In genomic region chr12:80524276-80524921, GRCm38 (mm10) we compare ENCODE assay signal across 12 mouse cellular contexts. TPM values are rescaled to one million over a fixed set of nuclear protein-coding genes. Genes with fewer than 3 reads are reported as not detected.
A peak's percentile ranks its signal among the peaks of the same experiment; 100 is the strongest.
DNase-seq lines count a peak whose midpoint lies in the region; ATAC-seq and TF ChIP-seq lines count a peak whose summit lies in the region.
"Had no signal": no experiment of that assay in that cellular context is flagged by ENCODE, and none has a peak within 500 bp of the region (broad histone marks: within the 10 kb centered on the region; RNA-seq: fewer than 3 reads in every experiment).

No protein-coding gene starts in this region.

- no peaks in the 10 kb centered on the region for H3K36me3 ChIP-seq in lung, postnatal 0 days (ENCODE audit: insufficient read depth, low read length)
- H3K36me3 ChIP-seq in heart, embryonic 12.5 days = no peaks in the 10 kb centered on the region
- H3K36me3 ChIP-seq: embryonic facial prominence, embryonic 12.5 days; limb, embryonic 13.5 days had no signal

- 40% methylated on average over 12 of the region's 12 CpGs for WGBS in lung, postnatal 0 days
- WGBS in heart, embryonic 12.5 days = 28% methylated on average over 12 of the region's 12 CpGs

- intact Hi-C loops in gastrocnemius, adult 2 months (cut with DNase I) = loop anchor here (5.0 kb wide), 1 partner anchor 53 kb away; no protein-coding TSS in a partner anchor

- H3K9ac ChIP-seq in lung, postnatal 0 days (replicated peaks; ENCODE audit: low read depth) = no peak overlapping the region
- no peak overlapping the region for H3K9ac ChIP-seq in heart, embryonic 12.5 days
- H3K9ac ChIP-seq: embryonic facial prominence, embryonic 12.5 days; limb, embryonic 13.5 days had no signal

- H3K27me3 ChIP-seq in lung, postnatal 0 days (replicated peaks; ENCODE audit: insufficient read depth, low read length) = peaks cover 16% of the 10 kb centered on the region
- peaks cover 51% of the 10 kb centered on the region for H3K27me3 ChIP-seq in heart, embryonic 12.5 days (replicated peaks)

- DNase-seq in gastrocnemius, adult 2 months = no peak
- DNase-seq in gastrocnemius, postnatal 4 days (ENCODE audit: low spot score in 2 of 2) = no peak
- DNase-seq in lung, postnatal 0 days (ENCODE audit: low spot score) = no peak
- DNase-seq in lung, postnatal 4 days = no peak
- DNase-seq in brain, embryonic 14.5 days (ENCODE audit: low read depth) = peak; percentile 55
- DNase-seq in hindlimb bud, embryonic 11.5 days (ENCODE audit: extremely low spot score, low read depth, low spot score) = peak; percentile 50
- DNase-seq in kidney, postnatal 4 days = no peak
- DNase-seq: lung, postnatal 36 days had no signal

- TF ChIP-seq CTCF in gastrocnemius, adult 2 months (IDR thresholded peaks at IDR 0.05) = peak; percentile 20; the same call in 1 of the 2 replicates
- peak; percentile 20; the same call in 1 of the 2 replicates for TF ChIP-seq CTCF in lung, postnatal 0 days (IDR thresholded peaks at IDR 0.05)
- TF ChIP-seq CTCF in brain, embryonic 14.5 days (IDR thresholded peaks at IDR 0.05; ENCODE audit: borderline replicate concordance, extremely low read depth, insufficient read depth, insufficient read length) = peak; percentile 42; the same call in 1 of the 2 replicates

- ATAC-seq in lung, postnatal 0 days = no peak
- ATAC-seq in heart, embryonic 12.5 days (ENCODE audit: insufficient number of reproducible peaks, low FRiP score) = no peak

- peaks cover 7% of the 10 kb centered on the region; the same call in 1 of the 2 replicates for H3K4me1 ChIP-seq in lung, postnatal 0 days (ENCODE audit: insufficient read depth, low read depth, low read length)
- H3K4me1 ChIP-seq in heart, embryonic 12.5 days (replicated peaks) = peaks cover 15% of the 10 kb centered on the region

- no peak for TF ChIP-seq EP300 in lung, postnatal 0 days (IDR thresholded peaks at IDR 0.05)

- H3K4me2 ChIP-seq in lung, postnatal 0 days (replicated peaks; ENCODE audit: low read depth, low read length) = no peak overlapping the region
- H3K4me2 ChIP-seq in heart, embryonic 12.5 days = no peak overlapping the region
- H3K4me2 ChIP-seq: embryonic facial prominence, embryonic 12.5 days; limb, embryonic 13.5 days had no signal

- no peaks in the 10 kb centered on the region for H3K9me3 ChIP-seq in lung, postnatal 0 days (ENCODE audit: low read length)
- H3K9me3 ChIP-seq in heart, embryonic 12.5 days (replicated peaks) = no peaks in the 10 kb centered on the region
- H3K9me3 ChIP-seq: embryonic facial prominence, embryonic 12.5 days; limb, embryonic 13.5 days had no signal

- no peak for TF ChIP-seq POLR2A in brain, embryonic 14.5 days (IDR thresholded peaks at IDR 0.05; ENCODE audit: borderline replicate concordance, extremely low read depth, insufficient read depth, insufficient read length, poor library complexity, severe bottlenecking)

- H3K27ac ChIP-seq in gastrocnemius, adult 2 months = no peak overlapping the region
- no peak overlapping the region for H3K27ac ChIP-seq in lung, postnatal 0 days (ENCODE audit: low read length)
- H3K27ac ChIP-seq in heart, embryonic 12.5 days (ENCODE audit: poor library complexity, severe bottlenecking) = no peak overlapping the region
- H3K27ac ChIP-seq: embryonic facial prominence, embryonic 12.5 days; limb, embryonic 13.5 days had no signal

- H3K4me3 ChIP-seq in gastrocnemius, adult 2 months = no peak overlapping the region
- no peak overlapping the region for H3K4me3 ChIP-seq in lung, postnatal 0 days (ENCODE audit: low read depth, low read length)
- H3K4me3 ChIP-seq in heart, embryonic 12.5 days = no peak overlapping the region
- H3K4me3 ChIP-seq: embryonic facial prominence, embryonic 12.5 days; limb, embryonic 13.5 days; myocyte had no signal

RNA-seq across cellular contexts. Expression of gene Galnt16, which starts 6.3 kb away (rescaled TPM):
- total RNA-seq in gastrocnemius, adult 2 months (2021) = 1 to 10 TPM; 2.4 to 3.8 TPM
- 10 to 100 TPM; 41.7 to 43.6 TPM for total RNA-seq in gastrocnemius, postnatal 4 days (2021)
- 5.5 and 5.6 TPM in 2 replicates for polyA plus RNA-seq in lung, postnatal 0 days (2015; fragmentation: Nextera tagmentation; extraction: Ambion mirVana)
- polyA plus RNA-seq in brain, embryonic 14.5 days (2012; rRNA removed) = 13.2 and 28.1 TPM in 2 replicates
- polyA plus RNA-seq in heart, embryonic 12.5 days (2016; fragmentation: Nextera tagmentation; extraction: Ambion mirVana) = 2.1 and 2.2 TPM in 2 replicates

Comparison
In these comparisons a context has a peak if more than half of its experiments do, and no peak if none do; other contexts are left out.
1. DNase-seq: peak in brain, embryonic 14.5 days (single experiment) and hindlimb bud, embryonic 11.5 days (single experiment); none in gastrocnemius, adult 2 months (single experiment), gastrocnemius, postnatal 4 days (0 of 2), lung, postnatal 0 days (single experiment), lung, postnatal 4 days (0 of 2) and kidney, postnatal 4 days (0 of 2).
2. Peak in every context shown above with its lines, with median percentiles within 50 percentile points of each other: CTCF ChIP-seq.